Mouse (Mus musculus): ENCODE data around the gene Gm4131. TPM values are rescaled to one million over a fixed set of nuclear protein-coding genes. Genes with fewer than 3 reads are reported as not detected.
A peak's percentile ranks its signal among the peaks of the same experiment; 100 is the strongest.

The Gm4131 gene
- polyA plus RNA-seq, 1 experiment: 1.6 TPM

GRCm38 (mm10) chr14:62563679-62564078 lies 3.0 kb downstream of the Gm4131 start:
- Histone ChIP-seq H3K27me3 (replicated peaks; ENCODE audit: control insufficient read depth, insufficient read depth, low read length) (peaks cover 1% of the 10 kb centered on the region; the same call in 1 of the 2 replicates), H3K4me3 (ENCODE audit: insufficient read depth, low read depth, low read length) (no peak overlapping the region), H3K27ac (ENCODE audit: insufficient read depth, low read depth, low read length) (peak overlapping the region; percentile 70; the same call in 1 of the 2 replicates), H3K4me1 (ENCODE audit: control insufficient read depth, insufficient read depth, low read length) (no peaks in the 10 kb centered on the region; the same call in 1 of the 2 replicates), H3K36me3 (ENCODE audit: control insufficient read depth, insufficient read depth, low read length) (no peaks in the 10 kb centered on the region)
- TF ChIP-seq POLR2A (IDR thresholded peaks at IDR 0.05; ENCODE audit: low read depth, low read length) (no peak), CTCF (conservative IDR thresholded peaks at IDR 0.05; ENCODE audit: insufficient read depth, insufficient read length, low read depth, low read length) (no peak)
- peak; percentile 69 for DNase-seq
- 20% methylated on average over 7 of the region's 7 CpGs for WGBS

- no peak for DNase-seq
- TF ChIP-seq CTCF (conservative IDR thresholded peaks at IDR 0.05; ENCODE audit: insufficient read depth, insufficient read length, low read depth, low read length) (no peak), POLR2A (IDR thresholded peaks at IDR 0.05; ENCODE audit: low read depth, low read length) (no peak)
- Histone ChIP-seq H3K27me3 (replicated peaks; ENCODE audit: control insufficient read depth, insufficient read depth, low read length) (no peaks in the 10 kb centered on the region), H3K4me1 (ENCODE audit: control insufficient read depth, insufficient read depth, low read length) (no peaks in the 10 kb centered on the region; the same call in 1 of the 2 replicates), H3K36me3 (ENCODE audit: control insufficient read depth, insufficient read depth, low read length) (no peaks in the 10 kb centered on the region), H3K4me3 (ENCODE audit: insufficient read depth, low read depth, low read length) (no peak overlapping the region), H3K27ac (ENCODE audit: insufficient read depth, low read depth, low read length) (no peak overlapping the region)
- WGBS: 63% methylated on average over 17 of the region's 17 CpGs
Measured at GRCm38 (mm10) chr14:62561875-62562748, 4.6 kb downstream of the Gm4131 start.

- no peaks in the 10 kb centered on the region for H3K36me3 ChIP-seq (ENCODE audit: control insufficient read depth, insufficient read depth, low read length)
- TF ChIP-seq CTCF (conservative IDR thresholded peaks at IDR 0.05; ENCODE audit: insufficient read depth, insufficient read length, low read depth, low read length) (no peak), POLR2A (IDR thresholded peaks at IDR 0.05; ENCODE audit: low read depth, low read length) (no peak)
- H3K27ac ChIP-seq (ENCODE audit: insufficient read depth, low read depth, low read length): no peak overlapping the region
- WGBS: 84% methylated on average over 3 of the region's 3 CpGs
- no peaks in the 10 kb centered on the region for H3K27me3 ChIP-seq (replicated peaks; ENCODE audit: control insufficient read depth, insufficient read depth, low read length)
- no peak for DNase-seq
- H3K4me3 ChIP-seq (ENCODE audit: insufficient read depth, low read depth, low read length): no peak overlapping the region
- H3K4me1 ChIP-seq (ENCODE audit: control insufficient read depth, insufficient read depth, low read length): peaks cover 8% of the 10 kb centered on the region
Measured at GRCm38 (mm10) chr14:62557111-62557510, 9.6 kb downstream of the Gm4131 start.

- Histone ChIP-seq H3K4me1 (ENCODE audit: control insufficient read depth, insufficient read depth, low read length) (peaks cover 8% of the 10 kb centered on the region), H3K36me3 (ENCODE audit: control insufficient read depth, insufficient read depth, low read length) (no peaks in the 10 kb centered on the region), H3K27me3 (replicated peaks; ENCODE audit: control insufficient read depth, insufficient read depth, low read length) (no peaks in the 10 kb centered on the region), H3K27ac (ENCODE audit: insufficient read depth, low read depth, low read length) (no peak overlapping the region), H3K4me3 (ENCODE audit: insufficient read depth, low read depth, low read length) (peak overlapping the region; percentile 76)
- TF ChIP-seq POLR2A (IDR thresholded peaks at IDR 0.05; ENCODE audit: low read depth, low read length): no peak
- no peak for TF ChIP-seq CTCF (conservative IDR thresholded peaks at IDR 0.05; ENCODE audit: insufficient read depth, insufficient read length, low read depth, low read length)
- 10% methylated on average over 38 of the region's 38 CpGs for WGBS
- DNase-seq: no peak
Measured at GRCm38 (mm10) chr14:62555840-62556810, 10.6 kb downstream of the Gm4131 start.

GRCm38 (mm10) chr14:62555309-62555829 lies 11.4 kb downstream of the Gm4131 start, which contains the start of gene Fam124a:
Gene Fam124a (plus strand): TSS chr14:62555737.
- TF ChIP-seq CTCF (conservative IDR thresholded peaks at IDR 0.05; ENCODE audit: insufficient read depth, insufficient read length, low read depth, low read length): 0 out of 2 replicates have a peak, but pooled peaks have one; percentile 21
- TF ChIP-seq POLR2A (IDR thresholded peaks at IDR 0.05; ENCODE audit: low read depth, low read length): no peak
- H3K36me3 ChIP-seq (ENCODE audit: control insufficient read depth, insufficient read depth, low read length): no peaks in the 10 kb centered on the region
- H3K4me1 ChIP-seq (ENCODE audit: control insufficient read depth, insufficient read depth, low read length): peaks cover 8% of the 10 kb centered on the region
- peak; percentile 55 for DNase-seq
- H3K27ac ChIP-seq (ENCODE audit: insufficient read depth, low read depth, low read length): no peak within 1 kb of the TSS
- under 1% methylated on average over 51 of the region's 51 CpGs for WGBS
- no peaks in the 10 kb centered on the region for H3K27me3 ChIP-seq (replicated peaks; ENCODE audit: control insufficient read depth, insufficient read depth, low read length)
- peak within 1 kb of the TSS; percentile 76 for H3K4me3 ChIP-seq (ENCODE audit: insufficient read depth, low read depth, low read length)

GRCm38 (mm10) chr14:62553786-62554185 lies 12.9 kb downstream of the Gm4131 start:
- TF ChIP-seq CTCF (conservative IDR thresholded peaks at IDR 0.05; ENCODE audit: insufficient read depth, insufficient read length, low read depth, low read length): no peak
- TF ChIP-seq POLR2A (IDR thresholded peaks at IDR 0.05; ENCODE audit: low read depth, low read length): no peak
- H3K27ac ChIP-seq (ENCODE audit: insufficient read depth, low read depth, low read length): no peak overlapping the region
- no peaks in the 10 kb centered on the region for H3K27me3 ChIP-seq (replicated peaks; ENCODE audit: control insufficient read depth, insufficient read depth, low read length)
- peak; percentile 23 for DNase-seq
- peaks cover 8% of the 10 kb centered on the region for H3K4me1 ChIP-seq (ENCODE audit: control insufficient read depth, insufficient read depth, low read length)
- no peaks in the 10 kb centered on the region for H3K36me3 ChIP-seq (ENCODE audit: control insufficient read depth, insufficient read depth, low read length)
- 77% methylated on average over 5 of the region's 5 CpGs for WGBS
- H3K4me3 ChIP-seq (ENCODE audit: insufficient read depth, low read depth, low read length): no peak overlapping the region

All from kidney, adult 2 months (tissue).